Mouse (Mus musculus): ENCODE results near the gene Tmem222.

DNA sequence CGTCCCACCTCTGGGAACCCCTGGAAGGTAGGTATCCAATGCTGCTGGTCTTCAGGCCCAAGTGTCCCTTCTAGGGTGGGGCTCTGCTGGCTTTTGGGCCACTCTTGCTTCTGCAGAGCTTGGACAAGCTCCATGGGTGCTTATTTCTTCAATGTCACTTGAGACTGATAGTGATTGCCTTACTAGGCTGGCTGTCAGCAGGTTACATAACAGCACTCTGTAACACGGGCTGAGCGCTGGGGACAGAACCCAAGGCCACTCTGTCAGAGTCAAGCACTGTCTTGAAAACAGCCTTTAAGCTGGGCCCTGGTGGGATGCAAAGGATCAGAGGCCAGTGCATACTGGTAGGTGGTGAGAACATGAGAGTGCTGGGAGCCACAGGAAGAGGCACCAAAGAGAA, 12.3 kb downstream of the Tmem222 start:
- TF ChIP-seq CTCF (IDR thresholded peaks at IDR 0.05; ENCODE audit: low read depth, low read length) (no peak), POLR2A (IDR thresholded peaks at IDR 0.05; ENCODE audit: extremely low read depth, insufficient read depth, low read length) (no peak)
